Mouse (Mus musculus) heart, postnatal 0 days (tissue): Measurements from ENCODE around the gene Mettl2. TPM values are rescaled to one million over a fixed set of nuclear protein-coding genes. Genes with fewer than 3 reads are reported as not detected.

Experiments
- ATAC-seq: fragments of 200-750 bp; cut with Nextera tagmentation; 2 replicates; pipeline ENCODE4 v1.8.0; 2017; ENCODE audit warnings: low read depth, moderate number of reproducible peaks, moderate library complexity; ENCODE audit not compliant: insufficient read depth
- DNase-seq: peaks from one replicate; pipeline ENCODE4 v3.0.0-alpha.2; 2016; ENCODE audit warnings: low spot score
- H3K27ac ChIP-seq: fragments of 300-500 bp; sonication (generic); 2 replicates; pipeline ENCODE4 v1.5.1; 2014; ENCODE audit warnings: low read depth, mild to moderate bottlenecking
- H3K27me3 ChIP-seq: fragments of 300-500 bp; sonication (generic); 2 replicates; pipeline ENCODE4 v1.6.1; 2014; ENCODE audit warnings: low read length, mixed read lengths; ENCODE audit not compliant: control insufficient read depth, insufficient read depth
- H3K36me3 ChIP-seq: fragments of 300-500 bp; sonication (generic); replicated peaks from 2 replicates; pipeline ENCODE4 v1.6.1; 2014; ENCODE audit warnings: low read length, mixed read lengths; ENCODE audit not compliant: control insufficient read depth, insufficient read depth
- H3K4me1 ChIP-seq: fragments of 300-500 bp; sonication (generic); 2 replicates; pipeline ENCODE4 v1.6.1; 2014; ENCODE audit warnings: antibody characterized with exemption; ENCODE audit not compliant: control insufficient read depth, insufficient read depth
- H3K4me2 ChIP-seq: fragments of 300-500 bp; sonication (generic); 2 replicates; pipeline ENCODE4 v1.6.1; 2014; ENCODE audit warnings: low read depth, mild to moderate bottlenecking, low read length, moderate library complexity
- H3K4me3 ChIP-seq: fragments of 300-500 bp; sonication (generic); 2 replicates; pipeline ENCODE4 v1.5.1; 2014; ENCODE audit warnings: low read depth, low read length
- H3K9ac ChIP-seq: fragments of 300-500 bp; sonication (generic); replicated peaks from 2 replicates; pipeline ENCODE4 v1.6.1; 2014; ENCODE audit warnings: low read depth, low read length, mixed read lengths
- H3K9me3 ChIP-seq: fragments of 300-500 bp; sonication (generic); replicated peaks from 2 replicates; pipeline ENCODE4 v1.6.1; 2016; ENCODE audit warnings: low read length; ENCODE audit not compliant: control insufficient read depth
- CTCF ChIP-seq: IDR thresholded peaks from 2 replicates; pipeline ENCODE4 v1.5.1; 2016; ENCODE audit warnings: antibody characterized with exemption, control low read depth, low read depth
- EP300 ChIP-seq: IDR thresholded peaks from 2 replicates; pipeline ENCODE4 v1.6.1; 2016; ENCODE audit warnings: antibody characterized with exemption, low read depth
- WGBS: fragments of 180-500 bp; shearing (Covaris S2); extraction: QIAGEN DNeasy Blood & Tissue Kit; methylation state at CpG from one replicate; pipeline ENCODE4 v1.1.7; 2014; 5-methylcytosine and 5-hydroxymethylcytosine counted together
- polyA plus RNA-seq: library from polyadenylated mRNA; unstranded; fragments of >200 nt; fragmentation: Nextera tagmentation; extraction: Ambion mirVana; gene quantifications from 2 replicates; pipeline ENCODE4 v1.2.1, GENCODE M21; 2015
- total RNA-seq: library from RNA; depleted of rRNA; stranded (reverse); fragments of >200 nt; gene quantifications from 2 replicates; pipeline ENCODE4 v1.2.3, GENCODE M21; 2014; ENCODE audit warnings: low replicate concordance

Mettl2 gene
- total and polyA plus RNA-seq, 2 experiments from 2014 or later: 13.3 to 15.5 TPM

DNA sequence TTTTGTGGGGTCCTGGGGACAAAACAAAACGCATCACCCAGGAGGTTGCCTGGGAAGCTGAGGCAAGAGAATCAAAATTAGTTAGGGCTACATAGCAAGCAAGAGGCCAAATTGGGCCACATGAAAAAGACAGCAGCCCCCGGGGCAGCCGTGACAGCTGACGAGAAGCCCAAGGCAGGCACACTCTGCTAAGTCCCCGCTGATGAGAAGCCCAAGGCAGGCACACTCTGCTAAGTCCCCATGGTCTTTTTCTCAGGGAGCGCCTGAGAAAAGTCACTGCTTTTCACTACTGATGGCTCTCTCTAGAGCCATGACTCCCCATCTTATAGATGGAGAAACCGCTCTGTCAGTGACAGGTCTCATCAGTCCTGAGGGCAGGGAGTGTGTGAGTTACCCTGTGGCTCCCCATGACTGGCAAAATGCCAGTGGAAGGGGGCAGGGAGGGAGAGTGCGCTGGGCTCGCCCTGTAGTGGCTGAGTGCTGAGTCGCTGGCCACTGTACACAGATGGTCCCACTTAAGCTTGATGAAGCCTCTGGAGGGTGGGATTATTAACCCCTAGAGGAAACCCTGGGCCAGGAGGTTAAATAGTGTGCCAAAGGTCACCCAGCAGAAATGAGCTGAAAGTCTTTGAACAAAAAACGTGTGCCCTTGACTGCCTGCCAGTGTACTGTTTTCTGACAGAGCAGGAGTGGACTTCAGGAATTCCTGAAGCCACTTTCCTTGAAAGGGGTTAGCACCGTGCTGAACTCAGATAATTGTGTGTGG, 27.0 kb downstream of the Mettl2 start:
- 22% methylated on average over 12 of the region's 12 CpGs for WGBS
- Histone ChIP-seq H3K27ac (peak overlapping the region; percentile 36; the same call in 1 of the 2 replicates), H3K27me3 (no peaks in the 10 kb centered on the region), H3K9ac (no peak overlapping the region), H3K4me2 (peak overlapping the region; percentile 6; the same call in 1 of the 2 replicates), H3K4me1 (peaks cover 6% of the 10 kb centered on the region; the same call in 1 of the 2 replicates), H3K4me3 (no peak overlapping the region), H3K36me3 (no peaks in the 10 kb centered on the region), H3K9me3 (no peaks in the 10 kb centered on the region)
- ATAC-seq (peak; percentile 93), DNase-seq (peak; percentile 62)
- TF ChIP-seq CTCF: no peak
- no peak for TF ChIP-seq EP300

DNA sequence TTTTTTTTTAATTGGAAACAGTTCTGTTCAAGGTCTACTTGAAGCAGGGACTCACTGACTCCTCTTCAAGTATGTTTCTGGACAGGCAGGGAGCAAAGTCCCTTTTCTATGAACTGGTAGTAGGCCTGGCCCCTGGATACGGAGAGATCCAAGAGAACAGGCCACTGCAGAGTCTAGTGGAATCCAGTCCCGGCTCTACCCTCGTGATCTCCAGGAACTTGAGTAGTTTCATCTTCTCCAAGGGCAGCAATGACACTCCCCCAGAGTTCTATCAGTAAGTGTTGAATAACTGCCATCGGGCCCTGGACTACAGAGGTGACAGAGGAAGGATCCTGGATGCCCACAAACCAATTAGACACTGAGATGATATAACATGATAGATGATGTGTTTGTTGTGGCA, 29.7 kb downstream of the Mettl2 start:
- DNase-seq (no peak), ATAC-seq (no peak)
- 33% methylated on average over 4 of the region's 4 CpGs for WGBS

DNA sequence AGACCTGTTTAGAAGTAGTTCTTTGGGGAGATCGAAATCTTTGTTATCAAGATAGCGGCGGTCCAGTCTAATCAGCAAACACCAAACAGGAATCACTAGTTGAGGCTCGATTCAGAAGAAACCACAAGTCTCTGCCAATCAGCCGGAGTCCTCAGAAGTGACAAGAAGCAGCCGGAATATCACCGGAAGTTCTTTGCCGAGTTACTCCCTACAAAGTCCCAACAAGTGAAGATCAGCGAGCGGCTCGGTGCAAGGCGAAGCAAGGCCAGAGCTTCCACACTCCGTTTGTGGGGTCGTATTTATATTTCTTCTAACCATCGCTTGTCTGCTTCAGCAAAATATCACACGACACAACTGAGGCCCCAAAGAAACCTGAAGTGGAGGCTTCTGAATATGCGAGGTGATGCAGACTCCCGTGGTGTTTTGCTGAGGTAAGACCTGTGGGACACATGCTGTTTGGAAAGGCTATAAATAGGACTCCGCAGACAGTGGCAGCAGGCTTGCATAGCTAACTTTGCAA, 30.6 kb downstream of the Mettl2 start:
- H3K9ac ChIP-seq: no peak overlapping the region
- TF ChIP-seq EP300 (no peak), CTCF (no peak)
- H3K4me3 ChIP-seq: no peak overlapping the region
- no peaks in the 10 kb centered on the region for H3K36me3 ChIP-seq
- no peaks in the 10 kb centered on the region for H3K9me3 ChIP-seq
- H3K4me2 ChIP-seq: peak overlapping the region; percentile 39
- DNase-seq: peak; percentile 66
- WGBS: 49% methylated on average over 19 of the region's 19 CpGs
- peaks cover 6% of the 10 kb centered on the region; the same call in 1 of the 2 replicates for H3K4me1 ChIP-seq
- H3K27me3 ChIP-seq: no peaks in the 10 kb centered on the region
- peak; percentile 52; the same call in 1 of the 2 replicates for ATAC-seq
- H3K27ac ChIP-seq: peak overlapping the region; percentile 65

More for the DNA sequence above, 29.7 kb downstream of the Mettl2 start:
- H3K4me1 ChIP-seq: peaks cover 6% of the 10 kb centered on the region; the same call in 1 of the 2 replicates
- H3K4me3 ChIP-seq: no peak overlapping the region
- H3K27me3 ChIP-seq: no peaks in the 10 kb centered on the region
- no peak for TF ChIP-seq EP300
- no peak for TF ChIP-seq CTCF
- H3K9ac ChIP-seq: no peak overlapping the region
- no peak overlapping the region for H3K27ac ChIP-seq
- H3K9me3 ChIP-seq: no peaks in the 10 kb centered on the region
- H3K36me3 ChIP-seq: no peaks in the 10 kb centered on the region
- H3K4me2 ChIP-seq: no peak overlapping the region

DNA sequence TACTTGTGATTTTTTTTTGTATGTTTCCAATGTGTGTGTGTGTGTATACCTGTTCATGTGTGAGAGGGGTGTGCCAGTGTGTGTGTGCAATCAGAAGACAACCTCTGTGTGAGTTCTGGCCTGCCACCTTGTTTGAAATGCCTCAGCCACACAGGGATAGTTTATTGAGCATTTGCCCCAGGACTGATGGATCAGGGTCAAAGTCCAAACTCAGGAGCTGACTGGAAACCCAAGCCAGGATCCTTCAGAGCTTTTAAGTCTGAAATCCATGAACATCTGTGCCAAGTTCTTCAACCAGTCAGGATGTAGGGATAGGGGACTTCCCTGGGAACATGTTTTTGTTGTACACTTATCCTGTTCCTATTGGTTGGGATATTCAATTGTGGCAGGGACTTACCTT, 31.8 kb downstream of the Mettl2 start:
- H3K36me3 ChIP-seq: no peaks in the 10 kb centered on the region
- TF ChIP-seq EP300: no peak
- TF ChIP-seq CTCF: no peak
- no peak overlapping the region for H3K9ac ChIP-seq
- H3K27me3 ChIP-seq: no peaks in the 10 kb centered on the region
- H3K4me3 ChIP-seq: no peak overlapping the region
- no peak overlapping the region for H3K4me2 ChIP-seq
- DNase-seq (no peak), ATAC-seq (no peak)
- H3K9me3 ChIP-seq: peaks cover 7% of the 10 kb centered on the region; the same call in 1 of the 2 replicates
- peaks cover 6% of the 10 kb centered on the region; the same call in 1 of the 2 replicates for H3K4me1 ChIP-seq
- H3K27ac ChIP-seq: no peak overlapping the region

DNA sequence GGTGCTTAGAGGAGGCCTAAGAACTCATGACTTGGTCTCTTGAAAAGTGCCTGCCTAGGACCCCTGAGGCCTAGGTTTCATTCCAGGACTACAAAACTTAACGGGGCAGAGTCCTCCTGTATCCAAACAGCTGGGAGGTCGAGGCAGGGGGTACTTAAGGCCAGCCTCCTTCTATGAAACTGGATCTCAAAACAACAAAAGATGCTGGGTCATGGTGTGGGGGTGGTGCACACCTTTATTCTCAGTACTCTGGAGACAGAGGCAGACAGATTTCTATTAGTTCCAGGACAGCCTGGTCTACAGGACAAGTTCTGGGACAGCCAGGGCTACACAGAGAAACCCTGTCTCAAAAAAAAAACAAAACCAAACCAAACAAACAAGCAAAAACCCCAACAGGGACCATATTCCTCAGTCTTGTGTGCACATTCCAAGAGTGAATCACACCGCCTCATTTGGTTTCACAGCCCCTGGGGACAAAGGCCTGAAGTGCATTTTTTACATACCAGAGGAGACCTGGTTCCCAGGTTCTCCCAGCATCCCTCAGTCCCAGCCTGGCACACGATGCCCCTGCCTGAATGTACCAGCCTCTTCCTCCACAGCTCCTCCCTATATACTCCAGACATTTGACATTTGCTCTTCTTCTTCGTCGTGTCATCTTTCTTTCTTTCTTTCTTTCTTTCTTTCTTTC, 33.6 kb downstream of the Mettl2 start:
- DNase-seq (no peak), ATAC-seq (no peak)
- TF ChIP-seq EP300: no peak
- no peak for TF ChIP-seq CTCF
- 59% methylated on average over 6 of the region's 6 CpGs for WGBS
- no peak overlapping the region for H3K4me2 ChIP-seq
- H3K36me3 ChIP-seq: no peaks in the 10 kb centered on the region
- no peak overlapping the region for H3K4me3 ChIP-seq
- H3K27me3 ChIP-seq: no peaks in the 10 kb centered on the region
- no peak overlapping the region for H3K9ac ChIP-seq
- H3K9me3 ChIP-seq: peaks cover 12% of the 10 kb centered on the region; the same call in 1 of the 2 replicates
- no peak overlapping the region for H3K27ac ChIP-seq
- H3K4me1 ChIP-seq: no peaks in the 10 kb centered on the region; the same call in 1 of the 2 replicates
